Mouse (Mus musculus): Measurements from ENCODE around the gene Sgpl1. TPM values are rescaled to one million over a fixed set of nuclear protein-coding genes. Genes with fewer than 3 reads are reported as not detected.
A peak's percentile ranks its signal among the peaks of the same experiment; 100 is the strongest.

Gene Sgpl1
- polyA plus RNA-seq, 1 experiment from 2014 or later, result 119 TPM

GRCm38 (mm10) chr10:61114246-61114720, 33.2 kb downstream of the Sgpl1 start:
- no peak for ATAC-seq
- H3K27me3 ChIP-seq (replicated peaks; ENCODE audit: control insufficient read depth, insufficient read depth, low read length), result no peaks in the 10 kb centered on the region
- H3K36me3 ChIP-seq (ENCODE audit: control insufficient read depth, insufficient read depth), result peaks cover 44% of the 10 kb centered on the region
- peak overlapping the region; percentile 28; the same call in 1 of the 2 replicates for H3K27ac ChIP-seq (ENCODE audit: low read depth, low read length)
- no peaks in the 10 kb centered on the region for H3K4me1 ChIP-seq (replicated peaks; ENCODE audit: control insufficient read depth, insufficient read depth, low read length)
- no peak overlapping the region for H3K9ac ChIP-seq (ENCODE audit: low read depth, low read length)
- no peak overlapping the region for H3K4me2 ChIP-seq (replicated peaks; ENCODE audit: low read depth)
- no peaks in the 10 kb centered on the region for H3K9me3 ChIP-seq (ENCODE audit: control insufficient read depth)
- TF ChIP-seq CTCF (IDR thresholded peaks at IDR 0.05; ENCODE audit: low read depth), result no peak
- H3K4me3 ChIP-seq (ENCODE audit: low read depth, low read length), result no peak overlapping the region
- WGBS, result 71% methylated on average over 2 of the region's 2 CpGs

GRCm38 (mm10) chr10:61103564-61104114, 43.9 kb downstream of the Sgpl1 start:
- ATAC-seq, result no peak
- H3K27ac ChIP-seq (ENCODE audit: low read depth, low read length), result no peak overlapping the region
- no peaks in the 10 kb centered on the region for H3K4me1 ChIP-seq (replicated peaks; ENCODE audit: control insufficient read depth, insufficient read depth, low read length)
- H3K27me3 ChIP-seq (replicated peaks; ENCODE audit: control insufficient read depth, insufficient read depth, low read length), result no peaks in the 10 kb centered on the region
- H3K36me3 ChIP-seq (ENCODE audit: control insufficient read depth, insufficient read depth), result peaks cover 97% of the 10 kb centered on the region
- no peaks in the 10 kb centered on the region for H3K9me3 ChIP-seq (ENCODE audit: control insufficient read depth)
- no peak overlapping the region for H3K4me3 ChIP-seq (ENCODE audit: low read depth, low read length)
- H3K4me2 ChIP-seq (replicated peaks; ENCODE audit: low read depth), result no peak overlapping the region
- 84% methylated on average over 3 of the region's 3 CpGs for WGBS
- no peak for TF ChIP-seq CTCF (IDR thresholded peaks at IDR 0.05; ENCODE audit: low read depth)
- H3K9ac ChIP-seq (ENCODE audit: low read depth, low read length), result no peak overlapping the region

GRCm38 (mm10) chr10:61091866-61092265, 55.6 kb downstream of the Sgpl1 start:
- no peaks in the 10 kb centered on the region for H3K27me3 ChIP-seq (replicated peaks; ENCODE audit: control insufficient read depth, insufficient read depth, low read length)
- H3K27ac ChIP-seq (ENCODE audit: low read depth, low read length), result no peak overlapping the region
- H3K4me1 ChIP-seq (replicated peaks; ENCODE audit: control insufficient read depth, insufficient read depth, low read length), result no peaks in the 10 kb centered on the region
- H3K36me3 ChIP-seq (ENCODE audit: control insufficient read depth, insufficient read depth), result peaks cover 7% of the 10 kb centered on the region; the same call in 1 of the 2 replicates
- no peak overlapping the region for H3K4me3 ChIP-seq (ENCODE audit: low read depth, low read length)
- WGBS, result 85% methylated on average over 6 of the region's 6 CpGs
- no peaks in the 10 kb centered on the region for H3K9me3 ChIP-seq (ENCODE audit: control insufficient read depth)
- no peak for TF ChIP-seq CTCF (IDR thresholded peaks at IDR 0.05; ENCODE audit: low read depth)
- ATAC-seq, result no peak
- no peak overlapping the region for H3K9ac ChIP-seq (ENCODE audit: low read depth, low read length)
- no peak overlapping the region for H3K4me2 ChIP-seq (replicated peaks; ENCODE audit: low read depth)

GRCm38 (mm10) chr10:61089170-61090142, 58.0 kb downstream of the Sgpl1 start, which contains the start of gene Pcbd1:
Pcbd1 (plus strand) TSS chr10:61089331.
- 7% methylated on average over 33 of the region's 33 CpGs for WGBS
- H3K9ac ChIP-seq (ENCODE audit: low read depth, low read length), result peak within 1 kb of the TSS; percentile 53
- no peaks in the 10 kb centered on the region for H3K9me3 ChIP-seq (ENCODE audit: control insufficient read depth)
- H3K4me2 ChIP-seq (replicated peaks; ENCODE audit: low read depth), result peak within 1 kb of the TSS; percentile 88
- H3K4me1 ChIP-seq (replicated peaks; ENCODE audit: control insufficient read depth, insufficient read depth, low read length), result no peaks in the 10 kb centered on the region
- no peaks in the 10 kb centered on the region for H3K27me3 ChIP-seq (replicated peaks; ENCODE audit: control insufficient read depth, insufficient read depth, low read length)
- peak within 1 kb of the TSS; percentile 51; the same call in 1 of the 2 replicates for H3K27ac ChIP-seq (ENCODE audit: low read depth, low read length)
- peak; percentile 86 for ATAC-seq
- peaks cover 7% of the 10 kb centered on the region; the same call in 1 of the 2 replicates for H3K36me3 ChIP-seq (ENCODE audit: control insufficient read depth, insufficient read depth)
- TF ChIP-seq CTCF (IDR thresholded peaks at IDR 0.05; ENCODE audit: low read depth), result peak; percentile 57
- peak within 1 kb of the TSS; percentile 53 for H3K4me3 ChIP-seq (ENCODE audit: low read depth, low read length)

GRCm38 (mm10) chr10:61088468-61088867, 59.0 kb downstream of the Sgpl1 start:
- 49% methylated on average over 3 of the region's 3 CpGs for WGBS
- Histone ChIP-seq H3K4me3 (ENCODE audit: low read depth, low read length) (no peak overlapping the region), H3K9me3 (ENCODE audit: control insufficient read depth) (no peaks in the 10 kb centered on the region), H3K9ac (ENCODE audit: low read depth, low read length) (no peak overlapping the region), H3K27ac (ENCODE audit: low read depth, low read length) (no peak overlapping the region), H3K27me3 (replicated peaks; ENCODE audit: control insufficient read depth, insufficient read depth, low read length) (no peaks in the 10 kb centered on the region), H3K4me2 (replicated peaks; ENCODE audit: low read depth) (no peak overlapping the region), H3K4me1 (replicated peaks; ENCODE audit: control insufficient read depth, insufficient read depth, low read length) (no peaks in the 10 kb centered on the region), H3K36me3 (ENCODE audit: control insufficient read depth, insufficient read depth) (peaks cover 7% of the 10 kb centered on the region; the same call in 1 of the 2 replicates)
- TF ChIP-seq CTCF (IDR thresholded peaks at IDR 0.05; ENCODE audit: low read depth), result no peak
- no peak for ATAC-seq

- Histone ChIP-seq H3K9me3 (ENCODE audit: control insufficient read depth) (no peaks in the 10 kb centered on the region), H3K27ac (ENCODE audit: low read depth, low read length) (no peak overlapping the region), H3K4me1 (replicated peaks; ENCODE audit: control insufficient read depth, insufficient read depth, low read length) (0 out of 2 replicates have a peak, but pooled peaks cover under 1% of the 10 kb centered on the region), H3K9ac (ENCODE audit: low read depth, low read length) (no peak overlapping the region), H3K27me3 (replicated peaks; ENCODE audit: control insufficient read depth, insufficient read depth, low read length) (no peaks in the 10 kb centered on the region), H3K4me2 (replicated peaks; ENCODE audit: low read depth) (no peak overlapping the region), H3K36me3 (ENCODE audit: control insufficient read depth, insufficient read depth) (no peaks in the 10 kb centered on the region), H3K4me3 (ENCODE audit: low read depth, low read length) (no peak overlapping the region)
- no peak for ATAC-seq
- 64% methylated on average over 3 of the region's 3 CpGs for whole genome bisulfite sequencing
- no peak for TF ChIP-seq CTCF (IDR thresholded peaks at IDR 0.05; ENCODE audit: low read depth)
These were observed 61.0 kb downstream of the Sgpl1 start for GRCm38 (mm10) chr10:61086502-61086901.
